8 mouse cellular contexts compared by ENCODE assay signal in the genomic region with DNA sequence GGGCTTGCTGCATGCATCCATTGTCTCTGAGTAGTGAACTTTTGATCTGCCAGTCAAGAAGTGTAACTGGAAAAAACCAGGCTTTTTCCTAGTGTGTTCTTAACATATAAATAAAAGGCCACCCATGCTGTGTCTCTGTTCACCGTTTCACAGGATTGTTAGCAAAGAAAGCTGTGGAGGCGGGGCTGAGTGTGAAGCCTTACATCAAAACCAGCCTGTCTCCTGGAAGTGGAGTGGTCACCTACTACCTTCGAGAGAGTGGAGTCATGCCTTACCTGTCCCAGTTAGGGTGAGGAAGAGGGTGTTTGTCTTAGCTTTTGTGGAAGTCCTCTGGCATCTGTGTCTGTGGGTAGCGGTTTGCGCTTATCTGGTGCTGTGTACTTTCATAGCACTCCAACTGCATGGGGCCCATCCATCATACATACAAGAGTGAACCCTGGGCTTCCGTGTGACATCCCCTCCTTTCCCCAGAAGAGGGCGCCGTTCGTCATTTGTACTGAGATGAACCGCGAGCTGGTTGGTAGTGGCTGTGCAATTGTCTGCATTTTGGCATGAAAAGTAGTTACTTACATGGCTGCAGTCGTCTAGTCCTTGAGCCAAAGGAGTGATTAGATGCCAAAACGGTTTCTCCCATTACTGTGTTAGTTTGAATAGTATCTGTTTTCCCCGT. TPM values are rescaled to one million over a fixed set of nuclear protein-coding genes. Genes with fewer than 3 reads are reported as not detected.
DNase-seq lines count a peak whose midpoint lies in the region; ATAC-seq and TF ChIP-seq lines count a peak whose summit lies in the region.

No protein-coding gene starts in this region.

- peak; percentile 79; the same call in 1 of the 2 replicates for ATAC-seq in embryonic facial prominence, embryonic 14.5 days (ENCODE audit: low read depth)
- ATAC-seq in hindbrain, embryonic 11.5 days (ENCODE audit: low FRiP score), result peak; percentile 53
- ATAC-seq in lung, postnatal 0 days, result peak; percentile 75

- H3K27me3 ChIP-seq in ES-Bruce4 (ENCODE audit: control insufficient read depth, insufficient read depth, low read length, poor library complexity, severe bottlenecking), result no peaks in the 10 kb centered on the region
- no peaks in the 10 kb centered on the region for H3K27me3 ChIP-seq in embryonic facial prominence, embryonic 14.5 days (replicated peaks; ENCODE audit: control insufficient read depth, insufficient read depth, low read length)
- no peaks in the 10 kb centered on the region for H3K27me3 ChIP-seq in hindbrain, embryonic 11.5 days (ENCODE audit: control insufficient read depth, insufficient read depth, low read length)
- no peaks in the 10 kb centered on the region for H3K27me3 ChIP-seq in lung, postnatal 0 days (replicated peaks; ENCODE audit: insufficient read depth, low read length)

- TF ChIP-seq POLR2A in ES-Bruce4 (IDR thresholded peaks at IDR 0.05; ENCODE audit: insufficient read depth, low read length), result no peak

- H3K27ac ChIP-seq in ES-Bruce4 (ENCODE audit: insufficient read depth, low read length), result no peak overlapping the region
- no peak overlapping the region for H3K27ac ChIP-seq in embryonic facial prominence, embryonic 14.5 days (replicated peaks; ENCODE audit: low read depth, low read length)
- no peak overlapping the region for H3K27ac ChIP-seq in hindbrain, embryonic 11.5 days (ENCODE audit: low read depth, low read length)
- H3K27ac ChIP-seq in lung, postnatal 0 days (ENCODE audit: low read length), result no peak overlapping the region

- TF ChIP-seq CTCF in ES-Bruce4 (IDR thresholded peaks at IDR 0.05; ENCODE audit: low read depth, low read length), result peak; percentile 79
- peak; percentile 87 for TF ChIP-seq CTCF in lung, postnatal 0 days (IDR thresholded peaks at IDR 0.05)

- DNase-seq in adrenal gland, postnatal 36 days, result peak; percentile 76 to 83
- DNase-seq in embryonic facial prominence, embryonic 14.5 days (ENCODE audit: low spot score), result peak; percentile 61
- DNase-seq in hindbrain, embryonic 11.5 days (ENCODE audit: low spot score), result peak; percentile 83
- peak; percentile 33 for DNase-seq in layer of hippocampus, adult 9-10 months (ENCODE audit: low spot score)
- DNase-seq in lung, postnatal 0 days (ENCODE audit: low spot score), result peak; percentile 68
- peak; percentile 71 for DNase-seq in retina, embryonic 14.5 days (ENCODE audit: low spot score)
- peak; percentile 57 to 62 for DNase-seq in thymus, postnatal 36 days

- H3K9me3 ChIP-seq in ES-Bruce4 (replicated peaks; ENCODE audit: control insufficient read depth, insufficient read depth, low read length, poor library complexity, severe bottlenecking), result no peaks in the 10 kb centered on the region
- H3K9me3 ChIP-seq in embryonic facial prominence, embryonic 14.5 days (ENCODE audit: control insufficient read depth, low read length), result no peaks in the 10 kb centered on the region
- no peaks in the 10 kb centered on the region for H3K9me3 ChIP-seq in hindbrain, embryonic 11.5 days (ENCODE audit: control insufficient read depth, low read length)
- no peaks in the 10 kb centered on the region for H3K9me3 ChIP-seq in lung, postnatal 0 days (ENCODE audit: low read length)

- peaks cover 3% of the 10 kb centered on the region; the same call in 1 of the 2 replicates for H3K36me3 ChIP-seq in ES-Bruce4 (ENCODE audit: control insufficient read depth, insufficient read depth, low read length, poor library complexity, severe bottlenecking)
- H3K36me3 ChIP-seq in embryonic facial prominence, embryonic 14.5 days (ENCODE audit: control insufficient read depth, insufficient read depth, low read length), result peaks cover 82% of the 10 kb centered on the region
- H3K36me3 ChIP-seq in hindbrain, embryonic 11.5 days (ENCODE audit: control insufficient read depth, insufficient read depth, low read length), result no peaks in the 10 kb centered on the region
- H3K36me3 ChIP-seq in lung, postnatal 0 days (ENCODE audit: insufficient read depth, low read length), result peaks cover 42% of the 10 kb centered on the region

- peaks cover 3% of the 10 kb centered on the region for H3K4me1 ChIP-seq in ES-Bruce4 (ENCODE audit: control insufficient read depth, insufficient read depth, low read length)
- H3K4me1 ChIP-seq in embryonic facial prominence, embryonic 14.5 days (ENCODE audit: control insufficient read depth, insufficient read depth, low read length), result no peaks in the 10 kb centered on the region
- H3K4me1 ChIP-seq in hindbrain, embryonic 11.5 days (replicated peaks; ENCODE audit: control insufficient read depth, insufficient read depth, low read length), result no peaks in the 10 kb centered on the region
- H3K4me1 ChIP-seq in lung, postnatal 0 days (ENCODE audit: insufficient read depth, low read depth, low read length), result no peaks in the 10 kb centered on the region

- 45% methylated on average over 14 of the region's 14 CpGs for WGBS in embryonic facial prominence, embryonic 14.5 days
- WGBS in hindbrain, embryonic 11.5 days, result 45% methylated on average over 14 of the region's 14 CpGs
- 30% methylated on average over 14 of the region's 14 CpGs for WGBS in lung, postnatal 0 days

- no peak overlapping the region for H3K4me2 ChIP-seq in embryonic facial prominence, embryonic 14.5 days (ENCODE audit: low read depth, low read length)
- no peak overlapping the region for H3K4me2 ChIP-seq in hindbrain, embryonic 11.5 days (replicated peaks; ENCODE audit: low read depth, low read length)
- H3K4me2 ChIP-seq in lung, postnatal 0 days (replicated peaks; ENCODE audit: low read depth, low read length), result no peak overlapping the region

- TF ChIP-seq EP300 in ES-Bruce4 (IDR thresholded peaks at IDR 0.05; ENCODE audit: insufficient read depth, low read depth, low read length), result no peak
- TF ChIP-seq EP300 in lung, postnatal 0 days (IDR thresholded peaks at IDR 0.05), result no peak

- H3K9ac ChIP-seq in ES-Bruce4 (ENCODE audit: low read depth, poor library complexity, severe bottlenecking), result no peak overlapping the region
- no peak overlapping the region for H3K9ac ChIP-seq in embryonic facial prominence, embryonic 14.5 days (ENCODE audit: low read depth, low read length)
- H3K9ac ChIP-seq in hindbrain, embryonic 11.5 days (ENCODE audit: low read depth, low read length), result no peak overlapping the region
- H3K9ac ChIP-seq in lung, postnatal 0 days (replicated peaks; ENCODE audit: low read depth), result no peak overlapping the region

- no peak overlapping the region for H3K4me3 ChIP-seq in ES-Bruce4 (ENCODE audit: low read depth, low read length)
- no peak overlapping the region for H3K4me3 ChIP-seq in embryonic facial prominence, embryonic 14.5 days (ENCODE audit: low read depth, low read length)
- H3K4me3 ChIP-seq in hindbrain, embryonic 11.5 days (ENCODE audit: low read depth, low read length), result no peak overlapping the region
- H3K4me3 ChIP-seq in lung, postnatal 0 days (ENCODE audit: low read depth, low read length), result no peak overlapping the region

RNA-seq across cellular contexts. Expression of a gene that starts 39.9 kb away (rescaled TPM):
- 46.7 and 49.5 TPM in 2 replicates for polyA plus RNA-seq in ES-Bruce4 (2011; ENCODE audit: insufficient read depth, insufficient read length, low read depth, missing spikeins)
- total RNA-seq in adrenal gland, postnatal 36 days (2021), result 100 to 1,000 TPM; 112 to 173 TPM
- polyA plus RNA-seq in embryonic facial prominence, embryonic 14.5 days (2014; fragmentation: Nextera tagmentation; extraction: Ambion mirVana), result 48.0 and 51.4 TPM in 2 replicates
- polyA plus RNA-seq in hindbrain, embryonic 11.5 days (2014; fragmentation: Nextera tagmentation; extraction: Ambion mirVana), result 55.0 and 58.4 TPM in 2 replicates
- polyA plus RNA-seq in lung, postnatal 0 days (2015; fragmentation: Nextera tagmentation; extraction: Ambion mirVana), result 38.0 and 46.0 TPM in 2 replicates

RNA-seq across cellular contexts. Expression of a gene that starts 56.8 kb away (rescaled TPM):
- polyA plus RNA-seq in ES-Bruce4 (2011; ENCODE audit: insufficient read depth, insufficient read length, low read depth, missing spikeins), result 43.6 and 45.1 TPM in 2 replicates
- 10 to 100 TPM; 25.9 to 39.6 TPM for total RNA-seq in adrenal gland, postnatal 36 days (2021)
- polyA plus RNA-seq in embryonic facial prominence, embryonic 14.5 days (2014; fragmentation: Nextera tagmentation; extraction: Ambion mirVana), result 9.0 and 9.7 TPM in 2 replicates
- 3.3 and 5.7 TPM in 2 replicates for polyA plus RNA-seq in hindbrain, embryonic 11.5 days (2014; fragmentation: Nextera tagmentation; extraction: Ambion mirVana)
- 15.3 and 18.1 TPM in 2 replicates for polyA plus RNA-seq in lung, postnatal 0 days (2015; fragmentation: Nextera tagmentation; extraction: Ambion mirVana)

Comparison
In these comparisons a context has a peak if more than half of its experiments do, and no peak if none do; other contexts are left out.
1. DNase-seq: peak in every context shown above with its lines; median percentile 83 in hindbrain, embryonic 11.5 days; 80 in adrenal gland, postnatal 36 days; 71 in retina, embryonic 14.5 days; 68 in lung, postnatal 0 days; 61 in embryonic facial prominence, embryonic 14.5 days; 60 in thymus, postnatal 36 days; 33 in layer of hippocampus, adult 9-10 months.